Mouse (Mus musculus) midbrain, embryonic 10.5 days (tissue): ENCODE measurements around the gene Gfy. TPM values are rescaled to one million over a fixed set of nuclear protein-coding genes. Genes with fewer than 3 reads are reported as not detected.

Experiments
- DNase-seq: peaks from one replicate; pipeline ENCODE4 v3.0.0-alpha.2; 2017; ENCODE audit warnings: low spot score
- H3K27ac ChIP-seq: fragments of 300-500 bp; sonication (generic); replicated peaks from 2 replicates; pipeline ENCODE4 v1.5.1; 2016; ENCODE audit warnings: mild to moderate bottlenecking
- H3K27me3 ChIP-seq: fragments of 300-500 bp; sonication (generic); 2 replicates; pipeline ENCODE4 v1.6.1; 2016; ENCODE audit warnings: low read depth, mild to moderate bottlenecking; ENCODE audit not compliant: poor library complexity, severe bottlenecking
- H3K36me3 ChIP-seq: fragments of 300-500 bp; sonication (generic); 2 replicates; pipeline ENCODE4 v1.6.1; 2016; ENCODE audit warnings: mild to moderate bottlenecking, moderate library complexity
- H3K4me1 ChIP-seq: fragments of 300-500 bp; sonication (generic); 2 replicates; pipeline ENCODE4 v1.6.1; 2016
- H3K4me3 ChIP-seq: fragments of 300-500 bp; sonication (generic); 2 replicates; pipeline ENCODE4 v1.5.1; 2016; ENCODE audit warnings: mild to moderate bottlenecking, moderate library complexity
- H3K9me3 ChIP-seq: fragments of 300-500 bp; sonication (generic); replicated peaks from 2 replicates; pipeline ENCODE4 v1.6.1; 2016; ENCODE audit warnings: mild to moderate bottlenecking
- WGBS: fragments of 180-500 bp; shearing (Covaris S2); methylation state at CpG from one replicate; pipeline ENCODE4 v1.1.7; 2016; 5-methylcytosine and 5-hydroxymethylcytosine counted together
- polyA plus RNA-seq: library from polyadenylated mRNA; unstranded; fragments of >200 nt; fragmentation: Nextera tagmentation; extraction: Ambion mirVana; gene quantifications from 2 replicates; pipeline ENCODE4 v1.2.1, GENCODE M21; 2016

The Gfy gene
- polyA plus RNA-seq, 1 experiment from 2014 or later: not detected

- Histone ChIP-seq H3K4me1 (peaks cover 38% of the 10 kb centered on the region), H3K9me3 (no peaks in the 10 kb centered on the region), H3K36me3 (no peaks in the 10 kb centered on the region), H3K27ac (no peak overlapping the region), H3K4me3 (no peak overlapping the region), H3K27me3 (peaks cover 77% of the 10 kb centered on the region)
- WGBS: 93% methylated on average over 2 of the region's 2 CpGs
- DNase-seq: no peak
These were observed 11.8 kb upstream of the Gfy start for GRCm38 (mm10) chr7:45191161-45191560.

- no peak overlapping the region for H3K4me3 ChIP-seq
- peaks cover 30% of the 10 kb centered on the region for H3K4me1 ChIP-seq
- 92% methylated on average over 6 of the region's 6 CpGs for WGBS
- H3K9me3 ChIP-seq: no peaks in the 10 kb centered on the region
- DNase-seq: no peak
- no peak overlapping the region for H3K27ac ChIP-seq
- H3K36me3 ChIP-seq: no peaks in the 10 kb centered on the region
- H3K27me3 ChIP-seq: peaks cover 77% of the 10 kb centered on the region
These were observed 10.8 kb upstream of the Gfy start for GRCm38 (mm10) chr7:45190186-45190585.

GRCm38 (mm10) chr7:45189600-45189999, 10.2 kb upstream of the Gfy start:
- no peak for DNase-seq
- peaks cover 83% of the 10 kb centered on the region for H3K27me3 ChIP-seq
- no peak overlapping the region for H3K4me3 ChIP-seq
- peaks cover 26% of the 10 kb centered on the region for H3K4me1 ChIP-seq
- no peaks in the 10 kb centered on the region for H3K9me3 ChIP-seq
- 59% methylated on average over 16 of the region's 16 CpGs for WGBS
- no peaks in the 10 kb centered on the region for H3K36me3 ChIP-seq
- H3K27ac ChIP-seq: no peak overlapping the region

DNA sequence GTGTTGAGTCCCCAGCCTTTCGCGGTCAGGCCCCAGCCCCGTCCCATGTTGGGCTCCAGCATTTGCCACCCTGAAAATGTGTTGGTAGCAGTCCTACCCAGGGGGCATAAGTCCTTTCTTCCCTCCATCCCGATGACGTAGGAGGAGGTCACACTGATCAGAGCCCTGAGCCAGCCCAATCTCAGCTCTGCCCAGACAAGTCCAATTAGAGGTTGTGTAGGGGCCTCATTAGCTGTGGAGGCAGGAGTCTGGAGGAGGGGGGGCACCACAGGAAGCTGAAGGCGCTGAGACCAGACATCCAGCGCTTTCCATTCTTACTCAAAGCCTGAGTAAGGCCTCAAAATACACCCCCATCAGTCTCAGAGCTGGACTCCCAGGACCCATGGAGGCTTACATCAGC, 6.6 kb upstream of the Gfy start:
- Histone ChIP-seq H3K4me1 (peaks cover 22% of the 10 kb centered on the region), H3K4me3 (no peak overlapping the region), H3K36me3 (no peaks in the 10 kb centered on the region), H3K9me3 (no peaks in the 10 kb centered on the region), H3K27me3 (peaks cover 93% of the 10 kb centered on the region), H3K27ac (no peak overlapping the region)
- DNase-seq: no peak
- 71% methylated on average over 7 of the region's 7 CpGs for WGBS

DNA sequence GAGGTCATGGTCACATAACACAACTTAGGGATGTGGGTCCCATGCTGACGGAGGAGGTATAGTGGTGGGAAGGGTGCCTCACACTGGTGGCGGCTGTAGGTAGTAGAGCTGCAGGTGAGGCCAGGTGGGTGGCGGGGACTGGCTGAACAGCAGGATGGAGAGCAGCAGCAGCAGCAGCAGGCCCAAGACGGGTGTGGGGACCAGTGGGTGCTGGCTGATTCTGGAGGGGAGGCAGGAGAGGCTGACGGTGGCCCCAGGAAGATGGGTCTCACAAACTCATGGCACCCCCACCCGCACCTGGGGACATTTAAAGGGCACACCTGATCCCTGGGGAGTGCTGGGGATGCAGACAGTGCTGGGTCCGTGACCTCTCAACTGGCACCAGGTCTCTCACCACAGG, 4.3 kb upstream of the Gfy start:
- no peak overlapping the region for H3K27ac ChIP-seq
- 64% methylated on average over 7 of the region's 7 CpGs for WGBS
- H3K36me3 ChIP-seq: no peaks in the 10 kb centered on the region
- no peak for DNase-seq
- H3K4me1 ChIP-seq: peaks cover 24% of the 10 kb centered on the region
- peaks cover 98% of the 10 kb centered on the region for H3K27me3 ChIP-seq
- no peaks in the 10 kb centered on the region for H3K9me3 ChIP-seq
- no peak overlapping the region for H3K4me3 ChIP-seq

DNA sequence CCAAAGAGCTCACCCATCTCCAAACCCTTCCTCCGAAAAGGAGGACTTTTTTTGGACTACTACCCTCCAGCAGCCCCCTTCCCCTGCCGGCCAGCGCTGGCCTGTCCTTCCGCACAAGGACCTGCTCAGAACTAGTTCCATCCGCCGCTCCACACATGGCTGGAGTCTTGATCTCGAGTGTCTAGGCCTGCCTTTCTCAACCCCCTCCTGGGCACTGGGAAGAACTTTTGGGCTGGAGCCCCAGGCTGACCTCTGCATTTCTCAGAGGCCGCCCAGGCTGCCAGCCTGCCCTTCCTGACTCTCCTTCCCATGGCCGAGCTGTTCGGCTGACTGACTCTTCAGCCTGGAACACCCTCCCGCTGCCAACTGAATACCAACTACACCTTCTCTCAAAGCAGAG, 3.2 kb upstream of the Gfy start:
- peak overlapping the region; percentile 45 for H3K4me3 ChIP-seq
- H3K36me3 ChIP-seq: no peaks in the 10 kb centered on the region
- H3K27me3 ChIP-seq: peaks cover 98% of the 10 kb centered on the region
- DNase-seq: no peak
- H3K9me3 ChIP-seq: no peaks in the 10 kb centered on the region
- WGBS: 16% methylated on average over 11 of the region's 11 CpGs
- peaks cover 24% of the 10 kb centered on the region for H3K4me1 ChIP-seq
- H3K27ac ChIP-seq: no peak overlapping the region; the same call in 1 of the 2 replicates

GRCm38 (mm10) chr7:45182199-45182601, 2.8 kb upstream of the Gfy start:
- no peaks in the 10 kb centered on the region for H3K36me3 ChIP-seq
- peaks cover 100% of the 10 kb centered on the region for H3K27me3 ChIP-seq
- no peaks in the 10 kb centered on the region for H3K9me3 ChIP-seq
- no peak overlapping the region; the same call in 1 of the 2 replicates for H3K27ac ChIP-seq
- H3K4me3 ChIP-seq: peak overlapping the region; percentile 45
- H3K4me1 ChIP-seq: peaks cover 24% of the 10 kb centered on the region
- peak; percentile 87 for DNase-seq
- under 1% methylated on average over 34 of the region's 34 CpGs for WGBS

DNA sequence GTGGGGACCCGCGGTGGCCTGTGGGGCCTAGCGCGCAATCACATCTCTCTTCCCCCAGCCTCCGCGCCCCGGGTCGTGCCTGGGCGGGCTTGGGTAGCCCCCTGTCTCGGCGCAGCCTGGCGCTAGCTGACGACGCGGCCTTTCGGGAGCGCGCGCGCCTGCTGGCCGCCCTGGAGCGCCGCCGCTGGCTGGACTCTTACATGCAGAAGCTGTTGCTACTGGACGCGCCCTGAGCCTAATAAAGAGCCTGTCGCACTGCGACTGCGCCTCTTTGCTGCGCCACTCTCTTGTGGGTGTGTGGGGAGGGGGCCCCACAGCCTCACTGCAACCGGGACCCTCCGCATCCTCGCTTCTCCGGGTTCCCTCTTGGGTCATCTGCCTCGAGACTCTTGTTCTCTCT, 2.2 kb upstream of the Gfy start:
- DNase-seq: no peak
- H3K4me3 ChIP-seq: peak overlapping the region; percentile 45
- H3K27me3 ChIP-seq: peaks cover 100% of the 10 kb centered on the region
- no peak overlapping the region for H3K27ac ChIP-seq
- peaks cover 26% of the 10 kb centered on the region for H3K4me1 ChIP-seq
- H3K9me3 ChIP-seq: no peaks in the 10 kb centered on the region
- 4% methylated on average over 35 of the region's 35 CpGs for WGBS
- H3K36me3 ChIP-seq: no peaks in the 10 kb centered on the region

- no peak for DNase-seq
- no peaks in the 10 kb centered on the region for H3K36me3 ChIP-seq
- peak within 1 kb of the TSS; percentile 45 for H3K4me3 ChIP-seq
- H3K4me1 ChIP-seq: peaks cover 31% of the 10 kb centered on the region
- no peaks in the 10 kb centered on the region for H3K9me3 ChIP-seq
- no peak within 1 kb of the TSS for H3K27ac ChIP-seq
- H3K27me3 ChIP-seq: peaks cover 100% of the 10 kb centered on the region
- WGBS: 25% methylated on average over 20 of the region's 20 CpGs
These were observed 1.6 kb upstream of the Gfy start, which contains the start of gene Pth2 for GRCm38 (mm10) chr7:45180896-45181477. TSS of gene Pth2 (plus strand) at chr7:45180995.

DNA sequence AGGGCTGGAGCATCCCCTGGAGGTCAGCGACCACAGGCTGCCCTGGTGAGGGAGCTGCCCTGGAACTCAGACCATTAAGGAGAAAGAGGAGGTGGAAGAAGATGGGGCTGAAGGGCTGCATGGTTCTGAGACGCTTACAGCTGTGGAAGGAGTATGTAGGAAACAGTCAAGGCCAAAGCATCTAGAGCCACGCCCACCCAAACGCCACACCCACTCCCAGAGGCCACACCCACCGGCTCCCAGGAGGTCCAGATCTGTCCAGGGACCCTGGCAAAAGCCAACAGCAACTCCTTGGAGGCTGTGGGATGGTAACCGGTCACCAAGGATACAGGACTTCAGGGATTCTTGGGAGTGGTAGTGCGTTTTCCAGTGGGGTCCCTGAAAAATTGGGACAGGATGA, 819 bp downstream of the Gfy start:
- peaks cover 48% of the 10 kb centered on the region for H3K4me1 ChIP-seq
- DNase-seq: no peak
- peaks cover 99% of the 10 kb centered on the region for H3K27me3 ChIP-seq
- H3K36me3 ChIP-seq: no peaks in the 10 kb centered on the region
- no peak overlapping the region for H3K27ac ChIP-seq
- no peaks in the 10 kb centered on the region for H3K9me3 ChIP-seq
- H3K4me3 ChIP-seq: no peak overlapping the region
- 21% methylated on average over 7 of the region's 7 CpGs for WGBS

GRCm38 (mm10) chr7:45176356-45176755, 3.0 kb downstream of the Gfy start:
- H3K27me3 ChIP-seq: peaks cover 97% of the 10 kb centered on the region
- 0 out of 2 replicates have a peak overlapping the region, but pooled peaks have one; percentile 13 for H3K27ac ChIP-seq
- WGBS: under 1% methylated on average over 29 of the region's 31 CpGs

GRCm38 (mm10) chr7:45175929-45176328, 3.4 kb downstream of the Gfy start:
- Histone ChIP-seq H3K4me1 (peaks cover 27% of the 10 kb centered on the region), H3K27ac (0 out of 2 replicates have a peak overlapping the region, but pooled peaks have one; percentile 13), H3K4me3 (peak overlapping the region; percentile 44), H3K27me3 (peaks cover 97% of the 10 kb centered on the region), H3K9me3 (peaks cover 11% of the 10 kb centered on the region), H3K36me3 (no peaks in the 10 kb centered on the region)
- WGBS: under 1% methylated on average over 23 of the region's 23 CpGs
- no peak for DNase-seq

More at GRCm38 (mm10) chr7:45176356-45176755, 3.0 kb downstream of the Gfy start:
- Histone ChIP-seq H3K36me3 (no peaks in the 10 kb centered on the region), H3K9me3 (peaks cover 9% of the 10 kb centered on the region; the same call in 1 of the 2 replicates), H3K4me3 (peak overlapping the region; percentile 44), H3K4me1 (peaks cover 32% of the 10 kb centered on the region)
- no peak for DNase-seq

DNA sequence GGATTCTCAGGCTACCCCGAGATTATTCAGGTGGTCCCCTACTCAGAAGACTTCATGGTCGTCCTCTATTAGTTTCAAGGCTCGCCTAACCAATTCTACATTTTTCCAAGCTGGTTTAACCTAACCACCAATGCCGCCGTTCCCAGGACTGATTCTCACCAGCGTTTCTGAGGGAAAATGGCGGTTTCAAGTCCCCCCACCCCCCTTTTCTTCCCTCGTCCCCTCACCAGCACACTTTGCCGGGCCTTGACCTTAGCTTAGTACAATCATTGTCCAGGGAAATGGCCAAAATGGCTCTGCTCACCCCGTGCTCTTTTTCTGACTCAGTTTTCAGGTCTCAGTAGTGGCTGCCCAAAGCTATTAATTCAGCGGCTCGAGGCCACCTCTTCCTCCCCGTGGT, 4.0 kb downstream of the Gfy start:
- 4% methylated on average over 13 of the region's 13 CpGs for WGBS
- peaks cover 24% of the 10 kb centered on the region for H3K4me1 ChIP-seq
- H3K4me3 ChIP-seq: peak overlapping the region; percentile 44; the same call in 1 of the 2 replicates
- no peak overlapping the region for H3K27ac ChIP-seq
- DNase-seq: no peak
- H3K27me3 ChIP-seq: peaks cover 97% of the 10 kb centered on the region
- no peaks in the 10 kb centered on the region for H3K36me3 ChIP-seq
- H3K9me3 ChIP-seq: peaks cover 16% of the 10 kb centered on the region
